Mouse (Mus musculus) megakaryocyte, embryonic 14.5 days (primary cell): ENCODE measurements around the gene Tex38.

ENCODE experiments used
- FLI1 ChIP-seq: IDR thresholded peaks from 2 replicates; pipeline ENCODE4 v1.6.1; 2012; ENCODE audit warnings: low read length, inconsistent platforms, mixed read lengths
- GATA1 ChIP-seq: IDR thresholded peaks from 3 replicates; pipeline ENCODE4 v1.6.1; 2012; ENCODE audit warnings: mixed read lengths, low read length, inconsistent platforms, borderline replicate concordance

GRCm38 (mm10) chr4:115743096-115743495 is 37.7 kb downstream of the Tex38 start:
- TF ChIP-seq FLI1, result no peak
- no peak for TF ChIP-seq GATA1
